18 mouse cellular contexts compared by ENCODE assay signal in genomic region chr15:96518156-96518555, GRCm38 (mm10).
"Had no signal": no experiment of that assay in that cellular context is flagged by ENCODE, and none has a peak within 500 bp of the region (broad histone marks: within the 10 kb centered on the region; RNA-seq: fewer than 3 reads in every experiment).

No protein-coding gene starts in this region.

- H3K4me2 ChIP-seq: limb, embryonic 12.5 days; limb, embryonic 15.5 days; liver, embryonic 11.5 days; midbrain, embryonic 12.5 days; midbrain, embryonic 15.5 days; neural tube, embryonic 13.5 days had no signal

- H3K4me3 ChIP-seq: limb, embryonic 12.5 days; limb, embryonic 15.5 days; midbrain, embryonic 12.5 days; midbrain, embryonic 15.5 days; neural tube, embryonic 13.5 days had no signal

- ATAC-seq: liver, postnatal 0 days; midbrain, embryonic 15.5 days had no signal

- H3K27me3 ChIP-seq: limb, embryonic 12.5 days; limb, embryonic 15.5 days; midbrain, embryonic 12.5 days; midbrain, embryonic 15.5 days; neural tube, embryonic 13.5 days had no signal

- DNase-seq: kidney, adult 18-20 months; kidney, adult 9 months; kidney, postnatal 14 days; kidney, postnatal 4 days; liver, postnatal 0 days; lung, postnatal 14 days; lung, postnatal 4 days; retina, postnatal 1 day; thymus, adult 2 months; thymus, postnatal 25 days had no signal

- H3K9ac ChIP-seq: limb, embryonic 12.5 days; limb, embryonic 15.5 days; liver, embryonic 14.5 days; liver, postnatal 0 days; midbrain, embryonic 12.5 days; midbrain, embryonic 15.5 days; neural tube, embryonic 13.5 days had no signal

- H3K36me3 ChIP-seq: limb, embryonic 12.5 days; limb, embryonic 15.5 days; midbrain, embryonic 12.5 days; midbrain, embryonic 15.5 days; neural tube, embryonic 13.5 days had no signal

- H3K9me3 ChIP-seq: limb, embryonic 12.5 days; limb, embryonic 15.5 days; midbrain, embryonic 12.5 days; midbrain, embryonic 15.5 days; neural tube, embryonic 13.5 days had no signal

- H3K4me1 ChIP-seq: limb, embryonic 12.5 days; limb, embryonic 15.5 days; midbrain, embryonic 12.5 days; midbrain, embryonic 15.5 days; neural tube, embryonic 13.5 days had no signal

- H3K27ac ChIP-seq: limb, embryonic 12.5 days; limb, embryonic 15.5 days; liver, embryonic 14.5 days; midbrain, embryonic 12.5 days; midbrain, embryonic 15.5 days; neural tube, embryonic 13.5 days; stomach, postnatal 0 days had no signal
